Mouse (Mus musculus) olfactory bulb, adult 2 months (tissue): ENCODE data around the gene A630001G21Rik.

Experiments
- CTCF ChIP-seq: fragments of 200-500 bp; IDR thresholded peaks from 2 replicates; pipeline ENCODE4 v1.5.1; 2012; ENCODE audit warnings: low read depth, mild to moderate bottlenecking, low read length, moderate library complexity; ENCODE audit not compliant: insufficient read depth
- POLR2A ChIP-seq: fragments of 200-500 bp; IDR thresholded peaks from 2 replicates; pipeline ENCODE4 v1.6.1; 2012; ENCODE audit warnings: mild to moderate bottlenecking, low read depth, low read length, moderate library complexity; ENCODE audit not compliant: insufficient read depth

- TF ChIP-seq CTCF: no peak
- TF ChIP-seq POLR2A: no peak
These were observed 43.8 kb upstream of the A630001G21Rik start for GRCm38 (mm10) chr1:85822239-85822638.
